Mouse (Mus musculus) Patski (cell line): ENCODE measurements around the gene Apobec4. TPM values are rescaled to one million over a fixed set of nuclear protein-coding genes. Genes with fewer than 3 reads are reported as not detected.
A peak's percentile ranks its signal among the peaks of the same experiment; 100 is the strongest.

ENCODE experiments used
- ATAC-seq: fragments of 100-300 bp; one replicate; pipeline ENCODE4 v1.8.0; 2021
- CTCF ChIA-PET: fragments of 350-600 bp; sonication (Branson Sonifier 250); formaldehyde crosslinking; loops from one replicate; lab custom pipeline; 2022; ENCODE audit warnings: inconsistent platforms; lab: Charles Lee
- POLR2A ChIA-PET: fragments of 350-600 bp; sonication (Branson Sonifier 250); formaldehyde crosslinking; loops from one replicate; lab custom pipeline; 2022; ENCODE audit warnings: antibody characterized with exemption, inconsistent platforms; lab: Charles Lee
- DNase-seq: peaks from one replicate; pipeline ENCODE4 v3.0.0-alpha.2; 2011; ENCODE audit warnings: low read depth, low spot score
- H3K27me3 ChIP-seq: fragments of 371-371 bp; one replicate; pipeline ENCODE4 v1.5.1; 2021
- CTCF ChIP-seq: fragments of 100-300 bp; IDR thresholded peaks from one replicate; pipeline ENCODE4 v1.5.1; 2021
- in situ Hi-C: fragments of 300-500 bp; cut with MboI; formaldehyde crosslinking; loops from 3 replicates; pipeline ENCODE4 v1.11.1; 2018; ENCODE audit warnings: low pct_unique_long_range_greater_than_20kb, mixed read lengths
- polyA plus RNA-seq: library from polyadenylated mRNA; unstranded; gene quantifications from one replicate; pipeline ENCODE4 v1.2.3, GENCODE M21; 2021

The Apobec4 gene
- polyA plus RNA-seq, 1 experiment from 2014 or later: not detected

GRCm38 (mm10) chr1:152721535-152722198 is 28.7 kb upstream of the Apobec4 start:
- ChIA-PET CTCF (interaction anchor here (1.6 kb wide), 1 partner anchor 196 kb away, joined by 5 read pairs; no protein-coding TSS in a partner anchor), POLR2A (no interaction called here)
- no peak for DNase-seq
- ATAC-seq: no peak
- no peak for TF ChIP-seq CTCF
- H3K27me3 ChIP-seq: no peaks in the 10 kb centered on the region
- in situ Hi-C loops: no loop called here

DNA sequence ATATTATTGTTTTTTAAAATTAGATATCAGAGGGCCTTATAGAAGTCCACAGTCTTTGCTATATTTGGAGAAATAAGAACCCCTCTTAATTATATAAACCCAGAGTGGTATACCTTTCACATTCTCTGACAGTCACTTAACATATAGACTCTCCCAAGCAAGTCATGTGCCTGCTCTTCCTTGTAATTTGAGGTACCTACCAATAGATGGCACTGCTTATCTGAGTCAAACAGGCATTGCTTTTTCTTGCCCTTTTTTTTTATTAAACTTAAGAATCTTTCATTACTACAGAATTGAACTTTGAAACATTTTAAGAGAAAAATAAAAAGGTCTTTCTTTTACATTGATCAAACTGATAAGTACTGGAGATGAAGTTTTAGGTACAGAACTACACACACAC is 26.1 kb upstream of the Apobec4 start:
- DNase-seq (no peak), ATAC-seq (no peak)
- in situ Hi-C loops: no loop called here
- ChIA-PET CTCF (no interaction called here), POLR2A (no interaction called here)
- H3K27me3 ChIP-seq: no peaks in the 10 kb centered on the region
- TF ChIP-seq CTCF: no peak

GRCm38 (mm10) chr1:152726095-152726494 is 24.3 kb upstream of the Apobec4 start:
- POLR2A ChIA-PET: no interaction called here
- in situ Hi-C loops: loop anchor here (25.0 kb wide), 1 partner anchor 939 kb away; no protein-coding TSS in a partner anchor

DNA sequence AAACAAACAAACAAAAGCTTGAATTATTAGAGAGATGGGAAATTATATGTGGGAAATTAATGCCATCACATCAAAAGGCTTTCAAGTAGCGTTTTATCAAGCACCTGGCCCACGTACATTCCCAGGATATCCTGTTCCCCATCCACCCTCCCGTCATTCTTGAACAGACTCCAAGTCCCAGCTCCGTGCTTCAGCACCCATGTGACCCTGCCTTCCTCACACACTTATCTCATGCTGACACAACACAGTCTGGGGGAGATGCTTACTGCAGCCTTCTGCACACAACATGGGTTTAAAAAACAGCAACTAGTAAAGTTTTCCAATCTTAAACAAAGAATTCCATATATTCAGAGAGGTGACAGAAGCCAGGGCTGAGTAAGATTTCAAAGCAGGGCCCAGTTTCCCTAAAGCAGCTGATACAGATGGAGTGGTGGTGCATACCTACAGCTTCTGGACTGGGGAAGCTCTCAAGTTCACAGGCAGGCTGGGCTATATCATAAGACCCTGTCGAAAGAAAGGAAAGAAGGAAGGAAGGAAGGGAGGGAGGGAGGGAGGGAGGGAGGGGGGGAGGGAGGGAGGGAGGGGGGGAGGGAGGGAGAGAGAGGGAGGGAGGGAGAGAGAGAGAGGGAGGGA is 22.6 kb upstream of the Apobec4 start:
- POLR2A ChIA-PET: no interaction called here
- no peak for DNase-seq
- in situ Hi-C loops: loop anchor here (25.0 kb wide), 1 partner anchor 940 kb away; no protein-coding TSS in a partner anchor
- no peak for TF ChIP-seq CTCF
- no peak for ATAC-seq
- CTCF ChIA-PET: interaction anchor here (1.6 to 1.9 kb wide), 2 partner anchors 10 to 18 kb away, joined by 4 to 6 read pairs; no protein-coding TSS in a partner anchor
- no peaks in the 10 kb centered on the region for H3K27me3 ChIP-seq

More at GRCm38 (mm10) chr1:152726095-152726494, 24.3 kb upstream of the Apobec4 start:
- no peaks in the 10 kb centered on the region for H3K27me3 ChIP-seq
- ATAC-seq: no peak
- DNase-seq: no peak
- CTCF ChIA-PET: interaction anchor here (1.2 to 1.9 kb wide), 2 partner anchors 11 to 17 kb away, joined by 4 to 6 read pairs; no protein-coding TSS in a partner anchor
- TF ChIP-seq CTCF: no peak

- ATAC-seq: no peak
- no peaks in the 10 kb centered on the region for H3K27me3 ChIP-seq
- no peak for TF ChIP-seq CTCF
- ChIA-PET CTCF (no interaction called here), POLR2A (no interaction called here)
- DNase-seq: no peak
- in situ Hi-C loops: loop anchor here (25.0 kb wide), 1 partner anchor 951 kb away; no protein-coding TSS in a partner anchor
Measured at GRCm38 (mm10) chr1:152738793-152739192, 11.6 kb upstream of the Apobec4 start.

- TF ChIP-seq CTCF: no peak
- ChIA-PET CTCF (no interaction called here), POLR2A (no interaction called here)
- DNase-seq (no peak), ATAC-seq (no peak)
- H3K27me3 ChIP-seq: no peaks in the 10 kb centered on the region
- in situ Hi-C loops: loop anchor here (25.0 kb wide), 1 partner anchor 952 kb away; no protein-coding TSS in a partner anchor
Measured at GRCm38 (mm10) chr1:152739374-152739773, 11.0 kb upstream of the Apobec4 start.

DNA sequence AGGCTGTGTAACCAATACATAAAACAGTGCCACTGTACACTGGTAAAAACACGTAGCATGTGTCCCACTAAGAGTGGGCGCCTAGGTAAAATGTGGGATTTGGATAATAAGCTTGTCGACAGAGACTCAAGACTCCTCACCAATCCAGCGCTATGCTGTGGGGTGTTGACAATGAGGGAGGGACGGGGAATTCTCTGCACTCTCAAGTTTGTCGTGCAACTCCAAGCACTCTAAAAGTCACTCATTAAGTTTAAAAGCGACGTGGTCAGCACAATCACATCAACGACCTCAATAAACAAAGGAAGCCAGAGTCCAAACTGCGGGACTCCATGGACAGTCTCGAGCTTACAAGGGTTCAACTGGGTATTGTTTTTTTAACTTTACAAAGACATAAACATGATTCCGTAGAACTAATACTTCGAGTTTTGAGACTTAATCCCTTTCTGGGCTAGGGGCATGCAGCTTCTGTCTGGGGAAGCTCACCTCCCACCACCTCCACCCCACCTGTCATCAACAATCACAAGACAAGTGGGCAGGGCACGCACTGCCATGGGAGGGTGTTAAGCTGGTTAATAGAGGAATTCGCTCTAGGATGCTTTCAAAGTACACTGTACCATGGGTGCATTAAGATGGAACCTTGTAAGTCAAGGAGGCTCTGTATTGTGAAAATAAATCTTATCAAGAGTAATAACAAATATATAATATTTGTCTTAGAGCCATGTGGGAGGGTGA is 7.1 kb upstream of the Apobec4 start:
- no peak for TF ChIP-seq CTCF
- H3K27me3 ChIP-seq: no peaks in the 10 kb centered on the region
- ATAC-seq (no peak), DNase-seq (no peak)
- ChIA-PET CTCF (interaction anchor here (0.8 to 6.0 kb wide), 2 partner anchors 75 to 217 kb away, joined by 4 to 31 read pairs; no protein-coding TSS in a partner anchor), POLR2A (no interaction called here)
- in situ Hi-C loops: loop anchor here (25.0 kb wide), 1 partner anchor 956 kb away; no protein-coding TSS in a partner anchor

DNA sequence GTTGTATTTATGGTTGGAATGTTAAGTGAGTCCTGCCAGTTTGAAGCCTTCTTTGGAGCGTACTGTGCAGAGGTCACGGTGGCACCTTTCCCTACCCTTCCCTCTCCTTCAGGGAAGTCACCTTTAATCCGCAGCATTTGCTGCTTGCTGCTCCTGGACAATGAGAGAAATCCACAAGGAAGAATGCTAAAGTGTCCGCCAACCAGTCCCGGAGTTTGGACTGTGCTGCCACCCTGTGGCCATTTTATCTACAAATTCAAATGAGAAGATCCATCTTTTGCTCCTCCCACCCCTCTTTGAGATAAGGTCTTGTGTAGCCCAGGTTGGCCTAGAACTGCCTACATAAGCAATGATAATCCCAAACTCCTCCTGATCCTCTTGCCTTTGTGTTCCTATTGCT is 3.9 kb upstream of the Apobec4 start:
- ChIA-PET POLR2A (interaction anchor here (0.6 to 1.0 kb wide), 2 partner anchors 196 to 222 kb away, joined by 3 read pairs; no protein-coding TSS in a partner anchor), CTCF (interaction anchor here (1.1 to 6.0 kb wide), 2 partner anchors 192 to 220 kb away, joined by 3 to 31 read pairs; no protein-coding TSS in a partner anchor)
- ATAC-seq (no peak), DNase-seq (no peak)
- peak; percentile 87 for TF ChIP-seq CTCF
- H3K27me3 ChIP-seq: no peaks in the 10 kb centered on the region
- in situ Hi-C loops: loop anchor here (5.0 to 25.0 kb wide), 2 partner anchors 219 to 959 kb away; no protein-coding TSS in a partner anchor

GRCm38 (mm10) chr1:152749276-152749675 is 1.1 kb upstream of the Apobec4 start:
- ChIA-PET POLR2A (interaction anchor here (0.6 kb wide), 1 partner anchor 548 kb away, joined by 3 read pairs; no protein-coding TSS in a partner anchor), CTCF (interaction anchor here (1.1 to 1.8 kb wide), 3 partner anchors 12 to 221 kb away, joined by 3 to 5 read pairs (median 4); no protein-coding TSS in a partner anchor)
- no peak for DNase-seq
- no peak for TF ChIP-seq CTCF
- H3K27me3 ChIP-seq: no peaks in the 10 kb centered on the region
- in situ Hi-C loops: loop anchor here (5.0 to 25.0 kb wide), 2 partner anchors 222 to 962 kb away; no protein-coding TSS in a partner anchor
- no peak for ATAC-seq

- H3K27me3 ChIP-seq: no peaks in the 10 kb centered on the region
- ChIA-PET CTCF (interaction anchor here (1.3 to 1.6 kb wide), 2 partner anchors 154 to 237 kb away, joined by 3 to 4 read pairs; no protein-coding TSS in a partner anchor), POLR2A (no interaction called here)
- ATAC-seq: no peak
- in situ Hi-C loops: no loop called here
- TF ChIP-seq CTCF: no peak
- no peak for DNase-seq
Measured at GRCm38 (mm10) chr1:152761791-152762190, 11.4 kb downstream of the Apobec4 start.
